Mouse (Mus musculus) heart, adult 2 months (tissue): ENCODE data around the gene Thbs2. TPM values are rescaled to one million over a fixed set of nuclear protein-coding genes. Genes with fewer than 3 reads are reported as not detected.

ENCODE experiments used
- DNase-seq, 2 experiments: peaks; one replicate each; pipeline ENCODE4 v3.0.0; 2021
- H3K27ac ChIP-seq: fragments of 200-600 bp; 2 replicates; pipeline ENCODE4 v1.8.1; 2022
- H3K27me3 ChIP-seq: fragments of 200-500 bp; 2 replicates; pipeline ENCODE4 v1.6.1; 2012; ENCODE audit warnings: mild to moderate bottlenecking, low read length, inconsistent platforms, mixed read lengths; ENCODE audit not compliant: control insufficient read depth, insufficient read depth
- H3K36me3 ChIP-seq: fragments of 200-500 bp; 2 replicates; pipeline ENCODE4 v1.6.1; 2012; ENCODE audit warnings: low read length, inconsistent platforms; ENCODE audit not compliant: control insufficient read depth, insufficient read depth
- H3K4me1 ChIP-seq: fragments of 200-500 bp; 2 replicates; pipeline ENCODE4 v1.6.1; 2011; ENCODE audit warnings: low read length; ENCODE audit not compliant: control insufficient read depth, insufficient read depth
- H3K4me3 ChIP-seq: fragments of 200-600 bp; 2 replicates; pipeline ENCODE4 v1.8.1; 2022
- H3K79me2 ChIP-seq: fragments of 200-500 bp; replicated peaks from 2 replicates; pipeline ENCODE4 v1.6.1; 2012; ENCODE audit warnings: mild to moderate bottlenecking, inconsistent platforms, low read length, moderate library complexity, mixed read lengths; ENCODE audit not compliant: control insufficient read depth, insufficient read depth
- H3K9ac ChIP-seq: fragments of 200-500 bp; 2 replicates; pipeline ENCODE4 v1.6.1; 2012; ENCODE audit warnings: low read depth, mild to moderate bottlenecking, control low read depth, inconsistent platforms, low read length, mixed read lengths
- CTCF ChIP-seq: fragments of 200-600 bp; IDR thresholded peaks from 2 replicates; pipeline ENCODE4 v1.8.1; 2022; ENCODE audit warnings: antibody characterized with exemption, mild to moderate bottlenecking, moderate library complexity
- EP300 ChIP-seq: fragments of 200-500 bp; IDR thresholded peaks from 2 replicates; pipeline ENCODE4 v1.6.1; 2011; ENCODE audit warnings: low read depth, low read length, control low read depth; ENCODE audit not compliant: insufficient read depth
- POLR2A ChIP-seq: fragments of 200-500 bp; IDR thresholded peaks from 2 replicates; pipeline ENCODE4 v1.6.1; 2011; ENCODE audit warnings: mild to moderate bottlenecking, low read depth, low read length, control low read depth; ENCODE audit not compliant: insufficient read depth
- WGBS: fragments of 180-500 bp; shearing (Covaris S2); methylation state at CpG from one replicate; pipeline ENCODE4 v1.1.7; 2018; 5-methylcytosine and 5-hydroxymethylcytosine counted together
- intact Hi-C: fragments of 180-260 bp; cut with DNase I; formaldehyde crosslinking; loops from one replicate; pipeline ENCODE4 v1.15.1; 2025
- polyA plus RNA-seq: library from polyadenylated mRNA; depleted of rRNA; stranded (reverse); fragments of >200 nt; gene quantifications from 2 replicates; pipeline ENCODE4 v1.2.3, GENCODE M21; 2012
- total RNA-seq, 2 experiments: library from RNA; stranded (reverse); gene quantifications; 2 replicates each; pipeline ENCODE4 v1.2.3; 2021

The Thbs2 gene
- total and polyA plus RNA-seq, 3 experiments: 10.8 to 21.0 (median 12.2) TPM

- DNase-seq: no peak
- TF ChIP-seq POLR2A: no peak
- peaks cover 4% of the 10 kb centered on the region; the same call in 1 of the 2 replicates for H3K4me1 ChIP-seq
Observed at GRCm38 (mm10) chr17:14703771-14704170, 9.7 kb upstream of the Thbs2 start.

GRCm38 (mm10) chr17:14703268-14703667 lies 9.2 kb upstream of the Thbs2 start:
- Histone ChIP-seq H3K27me3 (no peaks in the 10 kb centered on the region), H3K36me3 (no peaks in the 10 kb centered on the region), H3K79me2 (no peaks in the 10 kb centered on the region), H3K9ac (no peak overlapping the region), H3K4me1 (peaks cover 4% of the 10 kb centered on the region; the same call in 1 of the 2 replicates), H3K27ac (no peak overlapping the region), H3K4me3 (no peak overlapping the region)
- no peak for DNase-seq
- TF ChIP-seq CTCF: no peak
- no peak for TF ChIP-seq EP300
- TF ChIP-seq POLR2A: no peak
- intact Hi-C loops: no loop called here
- WGBS: 58% methylated on average over 4 of the region's 4 CpGs

More at GRCm38 (mm10) chr17:14703771-14704170, 9.7 kb upstream of the Thbs2 start:
- H3K79me2 ChIP-seq: no peaks in the 10 kb centered on the region
- no peaks in the 10 kb centered on the region for H3K27me3 ChIP-seq
- H3K9ac ChIP-seq: no peak overlapping the region
- H3K36me3 ChIP-seq: no peaks in the 10 kb centered on the region
- intact Hi-C loops: no loop called here
- no peak overlapping the region for H3K4me3 ChIP-seq
- no peak overlapping the region for H3K27ac ChIP-seq
- 52% methylated on average over 6 of the region's 6 CpGs for WGBS

- TF ChIP-seq EP300: no peak
- TF ChIP-seq CTCF: no peak
- no peak for TF ChIP-seq POLR2A
- Histone ChIP-seq H3K4me3 (no peak overlapping the region), H3K9ac (no peak overlapping the region), H3K36me3 (no peaks in the 10 kb centered on the region), H3K79me2 (no peaks in the 10 kb centered on the region), H3K27me3 (no peaks in the 10 kb centered on the region), H3K4me1 (peaks cover 4% of the 10 kb centered on the region; the same call in 1 of the 2 replicates), H3K27ac (no peak overlapping the region)
- WGBS: 60% methylated on average over 3 of the region's 3 CpGs
- no peak for DNase-seq
- intact Hi-C loops: no loop called here
Observed at GRCm38 (mm10) chr17:14702701-14703100, 8.7 kb upstream of the Thbs2 start.

GRCm38 (mm10) chr17:14701891-14702290 lies 7.9 kb upstream of the Thbs2 start:
- Histone ChIP-seq H3K4me1 (peaks cover 5% of the 10 kb centered on the region; the same call in 1 of the 2 replicates), H3K4me3 (no peak overlapping the region), H3K36me3 (no peaks in the 10 kb centered on the region), H3K27ac (no peak overlapping the region), H3K27me3 (no peaks in the 10 kb centered on the region), H3K79me2 (no peaks in the 10 kb centered on the region), H3K9ac (no peak overlapping the region)
- 48% methylated on average over 2 of the region's 2 CpGs for WGBS
- TF ChIP-seq CTCF: no peak
- TF ChIP-seq EP300: no peak
- no peak for TF ChIP-seq POLR2A
- no peak for DNase-seq
- intact Hi-C loops: no loop called here

GRCm38 (mm10) chr17:14700204-14700603 lies 6.2 kb upstream of the Thbs2 start:
- Histone ChIP-seq H3K9ac (no peak overlapping the region), H3K4me3 (no peak overlapping the region), H3K79me2 (no peaks in the 10 kb centered on the region), H3K27ac (no peak overlapping the region), H3K36me3 (no peaks in the 10 kb centered on the region), H3K27me3 (no peaks in the 10 kb centered on the region), H3K4me1 (peaks cover 4% of the 10 kb centered on the region; the same call in 1 of the 2 replicates)
- intact Hi-C loops: no loop called here
- 52% methylated on average over 5 of the region's 5 CpGs for WGBS
- DNase-seq: peak in 1 of 2 experiments; percentile 48
- TF ChIP-seq CTCF (no peak), POLR2A (no peak), EP300 (no peak)

GRCm38 (mm10) chr17:14698188-14698587 lies 4.2 kb upstream of the Thbs2 start:
- no peaks in the 10 kb centered on the region for H3K79me2 ChIP-seq
- H3K4me1 ChIP-seq: peaks cover 5% of the 10 kb centered on the region
- H3K27me3 ChIP-seq: no peaks in the 10 kb centered on the region
- TF ChIP-seq POLR2A: no peak
- TF ChIP-seq CTCF: peak; percentile 18; the same call in 1 of the 2 replicates
- intact Hi-C loops: no loop called here
- no peak overlapping the region for H3K27ac ChIP-seq
- no peak overlapping the region for H3K4me3 ChIP-seq
- H3K36me3 ChIP-seq: no peaks in the 10 kb centered on the region
- WGBS: 67% methylated on average over 6 of the region's 6 CpGs
- no peak for DNase-seq
- no peak overlapping the region for H3K9ac ChIP-seq
